Comparison of ENCODE assay signal across 8 mouse cellular contexts in genomic region chr2:104590068-104590828, GRCm38 (mm10). TPM values are rescaled to one million over a fixed set of nuclear protein-coding genes. Genes with fewer than 3 reads are reported as not detected.
DNase-seq lines count a peak whose midpoint lies in the region; ATAC-seq and TF ChIP-seq lines count a peak whose summit lies in the region.

TSS of gene Cstf3 (plus strand) at chr2:104590523.

- TF ChIP-seq CTCF in E14TG2a.4 (conservative IDR thresholded peaks at IDR 0.05; ENCODE audit: low read length), result no peak
- peak; percentile 25 for TF ChIP-seq CTCF in heart, postnatal 0 days (IDR thresholded peaks at IDR 0.05; ENCODE audit: low read depth)
- TF ChIP-seq CTCF in testis, adult 2 months (IDR thresholded peaks at IDR 0.05; ENCODE audit: control insufficient read depth, insufficient read depth, insufficient replicate concordance, low read depth, low read length), result no peak

- peak; percentile 57 for TF ChIP-seq POLR2A in testis, adult 2 months (IDR thresholded peaks at IDR 0.05; ENCODE audit: control insufficient read depth, low read depth, low read length)

- H3K27ac ChIP-seq in forebrain, embryonic 12.5 days, result peak within 1 kb of the TSS; percentile 82
- peak within 1 kb of the TSS; percentile 98 for H3K27ac ChIP-seq in heart, postnatal 0 days (ENCODE audit: low read depth)
- peak within 1 kb of the TSS; percentile 89 for H3K27ac ChIP-seq in liver, embryonic 16.5 days (ENCODE audit: low read length)
- H3K27ac ChIP-seq in neural tube, embryonic 13.5 days (replicated peaks), result peak within 1 kb of the TSS; percentile 93
- peak within 1 kb of the TSS; percentile 94 for H3K27ac ChIP-seq in testis, adult 2 months (ENCODE audit: control insufficient read depth, insufficient read depth, low read depth, low read length)

- peaks cover 23% of the 10 kb centered on the region for H3K36me3 ChIP-seq in E14TG2a.4 (ENCODE audit: insufficient read depth, low read length)
- H3K36me3 ChIP-seq in forebrain, embryonic 12.5 days (replicated peaks), result no peaks in the 10 kb centered on the region
- H3K36me3 ChIP-seq in heart, postnatal 0 days (replicated peaks; ENCODE audit: control insufficient read depth, insufficient read depth, low read length), result no peaks in the 10 kb centered on the region
- H3K36me3 ChIP-seq in liver, embryonic 16.5 days (ENCODE audit: control insufficient read depth, insufficient read depth), result no peaks in the 10 kb centered on the region
- H3K36me3 ChIP-seq in neural tube, embryonic 13.5 days, result no peaks in the 10 kb centered on the region
- H3K36me3 ChIP-seq in testis, adult 2 months (ENCODE audit: control insufficient read depth, insufficient read depth, low read length), result no peaks in the 10 kb centered on the region

- peak; percentile 81 for TF ChIP-seq EP300 in heart, postnatal 0 days (IDR thresholded peaks at IDR 0.05; ENCODE audit: low read depth)

- H3K4me3 ChIP-seq in E14TG2a.4 (replicated peaks; ENCODE audit: low read length), result peak within 1 kb of the TSS; percentile 97
- peak within 1 kb of the TSS; percentile 66 for H3K4me3 ChIP-seq in forebrain, embryonic 12.5 days (replicated peaks)
- H3K4me3 ChIP-seq in heart, postnatal 0 days (ENCODE audit: low read depth, low read length), result peak within 1 kb of the TSS; percentile 100
- peak within 1 kb of the TSS; percentile 99 for H3K4me3 ChIP-seq in liver, embryonic 16.5 days (ENCODE audit: low read depth, low read length)
- peak within 1 kb of the TSS; percentile 96 for H3K4me3 ChIP-seq in neural tube, embryonic 13.5 days
- peak within 1 kb of the TSS; percentile 98 for H3K4me3 ChIP-seq in testis, adult 2 months (ENCODE audit: control insufficient read depth, low read depth, low read length)

- under 1% methylated on average over 58 of the region's 59 CpGs for WGBS in forebrain, embryonic 12.5 days
- 0% methylated on average over 59 of the region's 59 CpGs for WGBS in heart, postnatal 0 days
- under 1% methylated on average over 59 of the region's 59 CpGs for WGBS in liver, embryonic 16.5 days (ENCODE audit: insufficient replicate concordance)
- WGBS in neural tube, embryonic 13.5 days, result under 1% methylated on average over 59 of the region's 59 CpGs

- H3K9ac ChIP-seq in forebrain, embryonic 12.5 days, result peak within 1 kb of the TSS; percentile 77
- H3K9ac ChIP-seq in heart, postnatal 0 days (replicated peaks; ENCODE audit: low read depth, low read length), result peak within 1 kb of the TSS; percentile 100
- H3K9ac ChIP-seq in liver, embryonic 16.5 days (ENCODE audit: low read depth, low read length), result peak within 1 kb of the TSS; percentile 93
- H3K9ac ChIP-seq in neural tube, embryonic 13.5 days, result peak within 1 kb of the TSS; percentile 96

- H3K9me3 ChIP-seq in E14TG2a.4 (ENCODE audit: low read length), result no peaks in the 10 kb centered on the region
- H3K9me3 ChIP-seq in forebrain, embryonic 12.5 days, result no peaks in the 10 kb centered on the region
- H3K9me3 ChIP-seq in heart, postnatal 0 days (replicated peaks; ENCODE audit: control insufficient read depth, low read length), result no peaks in the 10 kb centered on the region
- H3K9me3 ChIP-seq in liver, embryonic 16.5 days (replicated peaks; ENCODE audit: control insufficient read depth, low read length), result no peaks in the 10 kb centered on the region
- H3K9me3 ChIP-seq in neural tube, embryonic 13.5 days, result no peaks in the 10 kb centered on the region

- peaks cover 61% of the 10 kb centered on the region for H3K4me1 ChIP-seq in E14TG2a.4 (replicated peaks; ENCODE audit: low read depth, low read length)
- H3K4me1 ChIP-seq in forebrain, embryonic 12.5 days, result peaks cover 21% of the 10 kb centered on the region
- H3K4me1 ChIP-seq in heart, postnatal 0 days (ENCODE audit: control insufficient read depth, insufficient read depth), result peaks cover 15% of the 10 kb centered on the region
- peaks cover 17% of the 10 kb centered on the region for H3K4me1 ChIP-seq in liver, embryonic 16.5 days (ENCODE audit: control insufficient read depth, low read depth, low read length)
- peaks cover 40% of the 10 kb centered on the region for H3K4me1 ChIP-seq in neural tube, embryonic 13.5 days (replicated peaks)
- no peaks in the 10 kb centered on the region; the same call in 1 of the 2 replicates for H3K4me1 ChIP-seq in testis, adult 2 months (ENCODE audit: control insufficient read depth, insufficient read depth, low read length)

- DNase-seq in c-Kit-positive CD71-positive TER-119-positive erythroid progenitor cells, embryonic 14.5 days (ENCODE audit: low spot score), result peak; percentile 99
- DNase-seq in heart, postnatal 0 days (ENCODE audit: low spot score), result peak; percentile 99
- peak; percentile 99 for DNase-seq in kidney, postnatal 4 days

- peak within 1 kb of the TSS; percentile 75 for H3K4me2 ChIP-seq in forebrain, embryonic 12.5 days
- peak within 1 kb of the TSS; percentile 84 for H3K4me2 ChIP-seq in heart, postnatal 0 days (ENCODE audit: low read depth, low read length)
- peak within 1 kb of the TSS; percentile 84 for H3K4me2 ChIP-seq in liver, embryonic 16.5 days (ENCODE audit: low read depth, low read length)
- peak within 1 kb of the TSS; percentile 86 for H3K4me2 ChIP-seq in neural tube, embryonic 13.5 days

- H3K27me3 ChIP-seq in E14TG2a.4 (ENCODE audit: insufficient read depth, low read length), result no peaks in the 10 kb centered on the region
- H3K27me3 ChIP-seq in forebrain, embryonic 12.5 days, result no peaks in the 10 kb centered on the region
- no peaks in the 10 kb centered on the region for H3K27me3 ChIP-seq in heart, postnatal 0 days (ENCODE audit: control insufficient read depth, insufficient read depth, low read length)
- H3K27me3 ChIP-seq in liver, embryonic 16.5 days (ENCODE audit: control insufficient read depth, insufficient read depth, low read depth, low read length), result no peaks in the 10 kb centered on the region
- no peaks in the 10 kb centered on the region for H3K27me3 ChIP-seq in neural tube, embryonic 13.5 days
- H3K27me3 ChIP-seq in testis, adult 2 months (ENCODE audit: control insufficient read depth, insufficient read depth, low read length), result no peaks in the 10 kb centered on the region

- peak; percentile 100 for ATAC-seq in forebrain, embryonic 12.5 days (ENCODE audit: low FRiP score)
- peak; percentile 98 for ATAC-seq in heart, postnatal 0 days (ENCODE audit: insufficient read depth, low read depth)
- ATAC-seq in liver, embryonic 16.5 days (ENCODE audit: low read depth), result peak; percentile 99
- ATAC-seq in neural tube, embryonic 13.5 days (ENCODE audit: low read depth), result peak; percentile 100

RNA-seq across cellular contexts. Expression of gene Cstf3, which starts in this region (rescaled TPM):
- polyA plus RNA-seq in forebrain, embryonic 12.5 days (2016; fragmentation: Nextera tagmentation; extraction: Ambion mirVana), result 114 and 117 TPM in 2 replicates
- total RNA-seq in heart, postnatal 0 days (2014; rRNA removed; ENCODE audit: low replicate concordance), result 6.4 and 12.6 TPM in 2 replicates
- polyA plus RNA-seq in heart, postnatal 0 days (2015; fragmentation: Nextera tagmentation; extraction: Ambion mirVana), result 29.3 and 37.3 TPM in 2 replicates
- 21.9 and 24.4 TPM in 2 replicates for polyA plus RNA-seq in liver, embryonic 16.5 days (2015; fragmentation: Nextera tagmentation; extraction: Ambion mirVana)
- 97.2 and 108 TPM in 2 replicates for polyA plus RNA-seq in neural tube, embryonic 13.5 days (2015; fragmentation: Nextera tagmentation; extraction: Ambion mirVana)
- 13.8 and 14.8 TPM in 2 replicates for polyA plus RNA-seq in testis, adult 2 months (2012; rRNA removed)

Comparison
In these comparisons a context has a peak if more than half of its experiments do, and no peak if none do; other contexts are left out.
1. Peak in every context shown above with its lines: DNase-seq, ATAC-seq, H3K4me3 ChIP-seq and H3K27ac ChIP-seq.